Mouse (Mus musculus): Measurements from ENCODE around the gene 2310033P09Rik. TPM values are rescaled to one million over a fixed set of nuclear protein-coding genes. Genes with fewer than 3 reads are reported as not detected.

The 2310033P09Rik gene
- polyA plus RNA-seq, 1 experiment from 2014 or later: 24.1 TPM

DNA sequence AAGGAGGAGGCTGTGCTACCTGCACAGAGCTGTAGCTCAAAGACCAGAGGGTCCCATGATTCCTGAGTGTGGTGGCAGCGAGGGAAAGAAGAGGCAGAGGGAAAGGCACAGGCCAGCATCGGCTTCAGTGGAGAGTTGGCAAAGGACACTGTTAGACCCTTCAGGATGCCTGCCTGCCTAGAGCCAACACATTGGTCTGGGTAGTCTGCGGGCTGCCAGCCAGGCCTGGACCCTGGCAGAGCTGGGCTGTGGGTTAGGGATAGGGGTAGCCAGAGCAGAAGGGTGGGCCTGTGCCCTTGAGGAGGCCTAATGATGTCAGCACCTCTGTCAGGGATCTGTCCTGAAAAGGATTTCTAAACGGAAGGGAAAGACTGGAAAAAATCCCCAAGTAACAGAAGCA is 31.7 kb downstream of the 2310033P09Rik start:
- Histone ChIP-seq H3K27me3 (replicated peaks; ENCODE audit: control insufficient read depth, insufficient read depth, low read length) (no peaks in the 10 kb centered on the region), H3K4me1 (replicated peaks; ENCODE audit: control insufficient read depth, insufficient read depth, low read length) (no peaks in the 10 kb centered on the region), H3K9ac (ENCODE audit: low read depth, low read length) (no peak overlapping the region), H3K4me3 (ENCODE audit: low read depth, low read length) (no peak overlapping the region), H3K9me3 (ENCODE audit: control insufficient read depth) (no peaks in the 10 kb centered on the region), H3K36me3 (ENCODE audit: control insufficient read depth, insufficient read depth) (no peaks in the 10 kb centered on the region), H3K4me2 (replicated peaks; ENCODE audit: low read depth) (no peak overlapping the region), H3K27ac (ENCODE audit: low read depth, low read length) (no peak overlapping the region)
- WGBS: 82% methylated on average over 4 of the region's 4 CpGs
- no peak for ATAC-seq
- no peak for TF ChIP-seq CTCF (IDR thresholded peaks at IDR 0.05; ENCODE audit: low read depth)

DNA sequence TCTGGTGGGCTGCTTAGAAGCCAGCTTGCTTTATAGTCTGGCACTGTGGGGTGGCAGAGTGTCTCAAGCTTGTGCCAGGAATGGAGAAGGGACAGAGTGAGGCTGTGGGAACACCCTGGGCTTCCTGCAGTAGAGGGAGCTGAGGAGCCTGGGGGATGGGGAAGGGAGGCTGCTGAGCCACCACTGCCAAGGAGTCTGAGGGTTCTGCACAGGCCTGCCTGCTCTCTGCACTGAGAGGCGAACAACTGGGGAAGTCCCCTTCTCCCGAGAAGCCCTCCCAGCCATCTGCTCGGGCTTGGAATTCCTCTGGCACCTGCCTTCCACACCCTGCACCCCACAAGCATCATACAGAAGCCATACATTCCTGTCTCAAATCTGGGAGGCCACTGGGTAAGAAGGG is 33.7 kb downstream of the 2310033P09Rik start:
- Histone ChIP-seq H3K27ac (ENCODE audit: low read depth, low read length) (no peak overlapping the region), H3K4me2 (replicated peaks; ENCODE audit: low read depth) (no peak overlapping the region), H3K36me3 (ENCODE audit: control insufficient read depth, insufficient read depth) (no peaks in the 10 kb centered on the region), H3K4me3 (ENCODE audit: low read depth, low read length) (no peak overlapping the region), H3K9ac (ENCODE audit: low read depth, low read length) (no peak overlapping the region), H3K27me3 (replicated peaks; ENCODE audit: control insufficient read depth, insufficient read depth, low read length) (no peaks in the 10 kb centered on the region), H3K9me3 (ENCODE audit: control insufficient read depth) (no peaks in the 10 kb centered on the region), H3K4me1 (replicated peaks; ENCODE audit: control insufficient read depth, insufficient read depth, low read length) (no peaks in the 10 kb centered on the region)
- no peak for TF ChIP-seq CTCF (IDR thresholded peaks at IDR 0.05; ENCODE audit: low read depth)
- 10% methylated on average over 3 of the region's 3 CpGs for WGBS
- ATAC-seq: no peak

DNA sequence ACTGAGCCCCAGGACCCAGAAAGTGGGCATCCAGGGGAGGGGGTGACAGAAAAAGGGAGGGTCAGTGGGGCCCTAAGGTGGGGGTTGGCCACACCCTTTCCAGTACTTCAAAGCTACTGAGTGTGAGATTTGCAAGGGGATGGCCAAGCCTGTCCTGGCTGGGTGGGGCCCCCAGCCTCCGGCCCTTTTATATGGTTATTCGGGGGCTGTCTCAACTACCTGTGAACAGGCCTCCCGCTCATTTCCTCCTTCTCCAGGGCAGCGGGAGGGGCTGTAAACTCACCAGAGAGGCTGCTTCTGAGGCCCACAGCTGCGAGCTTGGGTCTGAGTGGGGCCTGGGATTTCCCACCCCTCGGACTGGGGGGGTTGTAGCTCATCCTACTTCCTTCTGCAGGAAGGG is 35.7 kb downstream of the 2310033P09Rik start:
- H3K27me3 ChIP-seq (replicated peaks; ENCODE audit: control insufficient read depth, insufficient read depth, low read length): no peaks in the 10 kb centered on the region; the same call in 1 of the 2 replicates

DNA sequence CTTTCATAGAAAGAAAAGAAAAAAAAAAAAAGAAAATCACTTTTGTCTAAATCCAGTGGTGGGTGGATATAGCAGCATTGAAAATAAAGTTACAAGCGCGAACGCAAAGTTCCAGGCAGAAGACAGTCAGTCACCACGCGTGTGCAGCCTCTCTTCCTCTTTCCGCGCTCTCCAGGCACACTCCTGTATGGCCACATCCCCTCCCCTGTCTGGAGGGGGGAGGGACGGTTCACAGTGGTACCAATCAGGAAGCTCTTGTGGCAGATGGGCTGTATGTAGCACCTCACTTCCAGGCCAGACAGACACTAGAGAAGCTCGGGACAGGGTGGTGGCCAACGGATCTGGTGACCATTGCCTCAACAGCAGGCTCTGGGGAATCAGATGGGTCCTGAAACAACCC is 40.0 kb downstream of the 2310033P09Rik start:
- WGBS: 62% methylated on average over 10 of the region's 10 CpGs
- Histone ChIP-seq H3K4me2 (replicated peaks; ENCODE audit: low read depth) (no peak overlapping the region), H3K4me3 (ENCODE audit: low read depth, low read length) (no peak overlapping the region), H3K27ac (ENCODE audit: low read depth, low read length) (no peak overlapping the region), H3K4me1 (replicated peaks; ENCODE audit: control insufficient read depth, insufficient read depth, low read length) (no peaks in the 10 kb centered on the region), H3K9ac (ENCODE audit: low read depth, low read length) (no peak overlapping the region), H3K9me3 (ENCODE audit: control insufficient read depth) (no peaks in the 10 kb centered on the region), H3K27me3 (replicated peaks; ENCODE audit: control insufficient read depth, insufficient read depth, low read length) (peaks cover 9% of the 10 kb centered on the region; the same call in 1 of the 2 replicates), H3K36me3 (ENCODE audit: control insufficient read depth, insufficient read depth) (no peaks in the 10 kb centered on the region)
- ATAC-seq: no peak
- TF ChIP-seq CTCF (IDR thresholded peaks at IDR 0.05; ENCODE audit: low read depth): no peak

More for the DNA sequence above, 35.7 kb downstream of the 2310033P09Rik start:
- no peak overlapping the region for H3K9ac ChIP-seq (ENCODE audit: low read depth, low read length)
- no peaks in the 10 kb centered on the region for H3K36me3 ChIP-seq (ENCODE audit: control insufficient read depth, insufficient read depth)
- no peak for TF ChIP-seq CTCF (IDR thresholded peaks at IDR 0.05; ENCODE audit: low read depth)
- H3K4me3 ChIP-seq (ENCODE audit: low read depth, low read length): no peak overlapping the region
- no peaks in the 10 kb centered on the region for H3K4me1 ChIP-seq (replicated peaks; ENCODE audit: control insufficient read depth, insufficient read depth, low read length)
- 13% methylated on average over 6 of the region's 6 CpGs for WGBS
- no peak for ATAC-seq
- no peak overlapping the region for H3K27ac ChIP-seq (ENCODE audit: low read depth, low read length)
- H3K4me2 ChIP-seq (replicated peaks; ENCODE audit: low read depth): no peak overlapping the region
- H3K9me3 ChIP-seq (ENCODE audit: control insufficient read depth): no peaks in the 10 kb centered on the region

DNA sequence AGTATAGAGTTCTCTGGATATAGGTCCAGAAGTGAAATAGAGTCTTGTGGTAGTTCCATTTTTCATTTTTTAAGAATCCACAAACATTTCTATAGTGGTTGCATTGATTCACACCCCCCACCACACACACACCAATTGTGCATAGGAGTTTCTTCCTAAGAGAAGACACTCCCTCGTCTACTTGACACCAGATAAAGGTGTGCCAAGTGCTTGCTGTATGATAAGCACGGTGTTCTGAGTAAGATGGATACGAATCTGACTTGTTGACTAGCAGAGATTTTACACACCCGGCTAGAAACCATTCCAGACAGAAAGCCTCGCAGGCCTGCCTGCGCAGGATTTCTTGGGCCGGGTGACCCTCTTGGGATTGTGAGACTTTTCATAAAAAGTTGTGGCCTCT is 51.5 kb downstream of the 2310033P09Rik start:
- 63% methylated on average over 7 of the region's 7 CpGs for WGBS
- H3K4me2 ChIP-seq (replicated peaks; ENCODE audit: low read depth): no peak overlapping the region
- H3K36me3 ChIP-seq (ENCODE audit: control insufficient read depth, insufficient read depth): no peaks in the 10 kb centered on the region
- 0 out of 2 replicates have a peak, but pooled peaks cover 13% of the 10 kb centered on the region for H3K4me1 ChIP-seq (replicated peaks; ENCODE audit: control insufficient read depth, insufficient read depth, low read length)
- H3K27ac ChIP-seq (ENCODE audit: low read depth, low read length): no peak overlapping the region
- peaks cover 17% of the 10 kb centered on the region for H3K27me3 ChIP-seq (replicated peaks; ENCODE audit: control insufficient read depth, insufficient read depth, low read length)
- no peak overlapping the region for H3K9ac ChIP-seq (ENCODE audit: low read depth, low read length)
- H3K9me3 ChIP-seq (ENCODE audit: control insufficient read depth): no peaks in the 10 kb centered on the region
- ATAC-seq: no peak
- TF ChIP-seq CTCF (IDR thresholded peaks at IDR 0.05; ENCODE audit: low read depth): no peak
- H3K4me3 ChIP-seq (ENCODE audit: low read depth, low read length): no peak overlapping the region

Other genes with a start within 250 kb of the 2310033P09Rik start
- gene Trim11, start 230.2 kb upstream of the 2310033P09Rik start, polyA plus RNA-seq (2015; fragmentation: Nextera tagmentation; extraction: Ambion mirVana): 8.9 and 9.7 TPM in 2 replicates
- 0.16 and 0.23 TPM in 2 replicates for gene Obscn, start 71.9 kb upstream of the 2310033P09Rik start, polyA plus RNA-seq (2015; fragmentation: Nextera tagmentation; extraction: Ambion mirVana)
- 3.4 and 4.1 TPM in 2 replicates for gene Iba57, start 44.6 kb upstream of the 2310033P09Rik start, polyA plus RNA-seq (2015; fragmentation: Nextera tagmentation; extraction: Ambion mirVana)
- 2.2 and 2.3 TPM in 2 replicates for gene Gjc2, start 25.1 kb upstream of the 2310033P09Rik start, polyA plus RNA-seq (2015; fragmentation: Nextera tagmentation; extraction: Ambion mirVana)
- 110 and 119 TPM in 2 replicates for gene Guk1, start 16.1 kb upstream of the 2310033P09Rik start, polyA plus RNA-seq (2015; fragmentation: Nextera tagmentation; extraction: Ambion mirVana)
- 87.1 and 96.5 TPM in 2 replicates for gene Mrpl55, start 5.8 kb upstream of the 2310033P09Rik start, polyA plus RNA-seq (2015; fragmentation: Nextera tagmentation; extraction: Ambion mirVana)
- 574 and 605 TPM in 2 replicates for gene Arf1, start 19.9 kb downstream of the 2310033P09Rik start, polyA plus RNA-seq (2015; fragmentation: Nextera tagmentation; extraction: Ambion mirVana)
- not detected in 2 replicates for gene Wnt3a, start 82.4 kb downstream of the 2310033P09Rik start, polyA plus RNA-seq (2015; fragmentation: Nextera tagmentation; extraction: Ambion mirVana)
- 2.2 and 2.4 TPM in 2 replicates for gene Wnt9a, start 98.6 kb downstream of the 2310033P09Rik start, polyA plus RNA-seq (2015; fragmentation: Nextera tagmentation; extraction: Ambion mirVana)
- not detected in 2 replicates for gene Prss38, start 167.3 kb downstream of the 2310033P09Rik start, polyA plus RNA-seq (2015; fragmentation: Nextera tagmentation; extraction: Ambion mirVana)
- gene Jmjd4, start 241.7 kb downstream of the 2310033P09Rik start, polyA plus RNA-seq (2015; fragmentation: Nextera tagmentation; extraction: Ambion mirVana): 4.1 and 4.4 TPM in 2 replicates
- gene Snap47, start 242.9 kb downstream of the 2310033P09Rik start, polyA plus RNA-seq (2015; fragmentation: Nextera tagmentation; extraction: Ambion mirVana): 37.3 and 39.6 TPM in 2 replicates

Measured in intestine, postnatal 0 days (tissue).